Mouse (Mus musculus) ES-E14 (cell line): Measurements from ENCODE around the gene Ptbp1. TPM values are rescaled to one million over a fixed set of nuclear protein-coding genes. Genes with fewer than 3 reads are reported as not detected.
"Not testable (repeated sequence)": the region's sequence is repeated elsewhere in the genome, so short reads cannot be mapped to it uniquely, and the experiment has no call there.

ENCODE experiments used
- DNase-seq: peaks from one replicate; pipeline ENCODE4 v3.0.0-alpha.2; 2013; ENCODE audit warnings: low read depth, low spot score
- H3K27ac ChIP-seq: 2 replicates; pipeline ENCODE4 v1.5.1; 2012; ENCODE audit warnings: low read depth, mild to moderate bottlenecking, low read length, moderate library complexity, mixed read lengths; ENCODE audit not compliant: poor library complexity, insufficient read depth, severe bottlenecking
- H3K36me3 ChIP-seq: 2 replicates; pipeline ENCODE4 v1.6.1; 2012; ENCODE audit warnings: mild to moderate bottlenecking, low read length, moderate library complexity, mixed read lengths; ENCODE audit not compliant: control insufficient read depth, poor library complexity, insufficient read depth, severe bottlenecking
- H3K4me1 ChIP-seq, 2 experiments: fragments of 150-350 bp in 1 of 2; sonication (generic) in 1 of 2; 2 replicates each; pipeline ENCODE4 v1.6.1; 2012; ENCODE audit warnings: low read length in 2 of 2, mild to moderate bottlenecking in 1 of 2, mixed read lengths in 1 of 2; ENCODE audit not compliant: control insufficient read depth in 2 of 2, insufficient read depth in 2 of 2, poor library complexity in 1 of 2
- H3K4me3 ChIP-seq, 2 experiments: fragments of 150-350 bp in 1 of 2; sonication (generic) in 1 of 2; 2 replicates each; pipeline ENCODE4 v1.5.1; 2012; ENCODE audit warnings: low read length in 2 of 2, low read depth in 1 of 2, mild to moderate bottlenecking in 1 of 2, mixed read lengths in 1 of 2; ENCODE audit not compliant: insufficient read depth in 1 of 2, poor library complexity in 1 of 2, severe bottlenecking in 1 of 2
- H3K9ac ChIP-seq: 2 replicates; pipeline ENCODE4 v1.6.1; 2012; ENCODE audit warnings: low read depth, mild to moderate bottlenecking, low read length, mixed read lengths; ENCODE audit not compliant: poor library complexity, insufficient read depth, severe bottlenecking
- H3K9me3 ChIP-seq: fragments of 150-350 bp; sonication (generic); 2 replicates; pipeline ENCODE4 v1.6.1; 2012; ENCODE audit warnings: low read depth, mild to moderate bottlenecking, low read length; ENCODE audit not compliant: control insufficient read depth, insufficient read depth
- CHD2 ChIP-seq: IDR thresholded peaks from 2 replicates; pipeline ENCODE4 v1.6.1; 2014; ENCODE audit warnings: mild to moderate bottlenecking, low read depth, low read length, inconsistent platforms
- HCFC1 ChIP-seq: IDR thresholded peaks from 2 replicates; pipeline ENCODE4 v1.6.1; 2012; ENCODE audit warnings: low read length, inconsistent platforms, borderline replicate concordance; ENCODE audit not compliant: insufficient read depth
- MAFK ChIP-seq: IDR thresholded peaks from 2 replicates; pipeline ENCODE4 v1.6.1; 2014; ENCODE audit warnings: mild to moderate bottlenecking, low read depth, low read length, inconsistent platforms; ENCODE audit not compliant: insufficient read depth
- ZC3H11A ChIP-seq: IDR thresholded peaks from 2 replicates; pipeline ENCODE4 v1.6.1; 2012; ENCODE audit warnings: low read depth, mild to moderate bottlenecking, inconsistent platforms, low read length, borderline replicate concordance
- ZNF384 ChIP-seq: IDR thresholded peaks from 2 replicates; pipeline ENCODE4 v1.6.1; 2012; ENCODE audit warnings: low read depth, low read length, inconsistent platforms
- in situ Hi-C, 2 experiments: fragments of 600-800 bp; cut with MboI; formaldehyde crosslinking; loops; one replicate each; pipeline ENCODE4 v1.15.1; 2025; ENCODE audit warnings: low sequenced_read_pairs in 2 of 2, inconsistent platforms in 1 of 2; ENCODE audit not compliant: unreplicated experiment in 2 of 2
- total RNA-seq: library from RNA; depleted of rRNA; stranded (reverse); fragments of 300-350 nt; gene quantifications from 2 replicates; pipeline ENCODE4 v1.2.3, GENCODE M21; 2012

Gene Ptbp1
- total RNA-seq, 1 experiment: 403 TPM

DNA sequence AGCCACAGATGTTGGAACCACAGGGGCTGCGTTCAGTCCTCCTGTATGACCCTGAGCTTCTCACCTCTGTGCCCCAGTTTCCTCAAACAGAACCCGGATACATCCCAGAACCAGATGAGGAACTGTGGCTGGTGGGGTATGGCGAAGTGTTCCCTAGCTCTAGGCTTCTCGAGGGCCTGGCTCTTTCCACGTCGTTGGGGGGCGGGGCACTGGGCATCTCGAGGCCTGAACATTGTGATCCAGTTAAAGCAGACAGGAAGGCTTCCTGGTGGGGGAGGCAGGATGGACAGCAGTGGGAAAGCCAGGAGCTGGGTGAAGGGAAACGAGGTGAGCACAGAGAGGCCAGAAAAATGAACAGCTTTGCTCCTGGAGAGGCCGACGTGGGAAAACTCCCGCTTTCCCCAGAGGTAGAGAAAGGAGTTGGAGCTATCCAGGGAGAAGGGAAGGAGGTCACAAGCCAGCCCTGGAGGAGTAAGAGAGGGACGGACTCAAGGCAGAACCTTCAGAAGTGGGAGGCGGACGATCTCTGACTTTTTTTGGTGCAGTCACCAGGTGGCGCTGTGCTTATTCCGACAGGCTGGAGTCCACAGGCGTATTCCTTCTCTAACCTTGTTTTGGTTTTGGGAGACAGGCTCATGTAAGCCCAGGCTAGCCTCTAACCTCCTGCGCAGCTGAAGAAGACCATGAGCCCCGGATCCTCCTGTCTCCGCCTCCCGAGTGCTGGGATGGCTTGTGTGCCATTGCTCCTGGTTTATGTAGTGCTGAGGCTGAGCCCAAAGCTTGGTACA lies 29.3 kb downstream of the Ptbp1 start:
- no peaks in the 10 kb centered on the region for H3K36me3 ChIP-seq
- H3K4me3 ChIP-seq: no peak overlapping the region
- H3K27ac ChIP-seq: no peak overlapping the region
- no peaks in the 10 kb centered on the region for H3K9me3 ChIP-seq
- H3K9ac ChIP-seq: no peak overlapping the region
- in situ Hi-C loops: no loop called here
- H3K4me1 ChIP-seq: peaks cover 0 to 19% of the 10 kb centered on the region in 2 experiments; a peak in 1 of 4 replicates
- peak; percentile 89 for DNase-seq
- TF ChIP-seq ZC3H11A (0 out of 2 replicates have a peak, but pooled peaks have one; percentile 20), ZNF384 (no peak), CHD2 (no peak), MAFK (no peak), HCFC1 (0 out of 2 replicates have a peak, but pooled peaks have one; percentile 40)

DNA sequence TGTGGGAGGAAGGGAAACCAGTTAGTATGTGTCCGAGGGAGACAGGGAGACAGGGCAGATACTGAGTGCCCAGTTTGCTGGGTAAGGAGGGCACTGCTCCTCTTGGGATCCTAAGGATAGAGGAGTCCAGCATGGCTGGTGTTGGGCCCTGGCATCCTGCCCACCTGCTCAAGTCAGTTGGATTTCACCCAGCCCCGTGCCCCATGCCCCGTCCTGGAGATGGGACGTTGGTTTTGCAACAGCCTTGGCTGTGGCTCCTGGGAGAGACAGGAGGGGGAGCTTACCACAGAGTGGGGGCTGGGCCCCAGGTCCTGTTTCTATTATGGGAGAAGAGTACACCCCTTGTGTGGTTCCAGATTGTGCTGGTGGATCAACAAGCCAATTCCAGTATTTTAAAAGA lies 30.2 kb downstream of the Ptbp1 start:
- in situ Hi-C loops: no loop called here
- TF ChIP-seq ZC3H11A: no peak
- TF ChIP-seq MAFK: no peak
- no peak for TF ChIP-seq ZNF384
- no peak for TF ChIP-seq CHD2
- no peak for TF ChIP-seq HCFC1
- Histone ChIP-seq H3K4me3 (no peak overlapping the region), H3K9me3 (no peaks in the 10 kb centered on the region), H3K9ac (no peak overlapping the region), H3K4me1 (peaks cover 0 to 19% of the 10 kb centered on the region in 2 experiments; a peak in 1 of 4 replicates), H3K36me3 (no peaks in the 10 kb centered on the region), H3K27ac (no peak overlapping the region)
- no peak for DNase-seq

DNA sequence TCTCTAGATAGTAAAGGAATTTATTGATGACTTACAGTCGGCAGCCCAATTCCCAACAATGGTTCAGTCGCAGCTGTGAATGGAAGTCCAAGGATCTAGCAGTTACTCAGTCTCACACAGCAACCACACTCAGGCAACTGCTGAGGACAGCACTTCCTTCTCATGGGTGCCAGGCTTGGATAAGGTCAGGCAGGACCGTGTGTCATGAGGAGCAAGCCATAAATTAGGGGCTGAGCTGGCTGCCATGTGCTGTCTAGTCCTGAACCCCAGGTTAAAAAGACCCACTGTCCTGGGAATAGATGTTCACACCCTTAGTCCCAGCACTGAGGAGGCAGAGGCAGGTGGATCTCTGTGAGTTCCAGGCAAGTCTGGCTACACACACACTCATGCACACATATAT lies 30.7 kb downstream of the Ptbp1 start:
- H3K4me3 ChIP-seq, H3K9ac ChIP-seq, H3K36me3 ChIP-seq, in situ Hi-C loops, H3K9me3 ChIP-seq, DNase-seq, H3K27ac ChIP-seq: not testable (repeated sequence)
- peaks cover 0 to 19% of the 10 kb centered on the region in 2 experiments; a peak in 1 of 4 replicates for H3K4me1 ChIP-seq

DNA sequence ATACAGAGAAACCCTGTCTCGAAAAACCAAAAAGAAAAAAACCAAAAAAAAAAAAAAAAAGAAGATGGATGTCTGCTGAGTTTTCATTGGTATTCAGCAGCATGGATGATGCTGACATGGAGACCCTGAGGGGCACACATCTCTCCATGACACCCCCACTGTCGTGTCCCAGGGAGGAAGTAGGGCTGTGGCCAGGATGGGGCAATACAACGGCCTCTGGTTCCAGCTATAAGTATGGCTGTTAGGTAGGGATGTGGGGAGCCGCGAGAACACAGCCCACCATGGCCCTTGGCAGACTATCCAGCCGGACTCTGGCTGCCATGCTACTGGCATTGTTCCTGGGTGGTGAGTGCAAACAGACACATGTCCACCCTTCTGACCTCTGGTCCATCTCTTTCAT lies 31.8 kb downstream of the Ptbp1 start, which contains the start of gene Elane:
Gene Elane, plus strand, starts transcription at position 194 of the 400 bp plus-strand sequence.
- H3K27ac ChIP-seq: no peak within 1 kb of the TSS
- H3K36me3 ChIP-seq: no peaks in the 10 kb centered on the region
- DNase-seq: no peak
- TF ChIP-seq CHD2 (no peak), MAFK (no peak), ZC3H11A (no peak), ZNF384 (no peak), HCFC1 (no peak)
- in situ Hi-C loops: no loop called here
- H3K9ac ChIP-seq: no peak within 1 kb of the TSS
- H3K4me3 ChIP-seq: no peak within 1 kb of the TSS
- no peaks in the 10 kb centered on the region for H3K9me3 ChIP-seq
- peaks cover 0 to 9% of the 10 kb centered on the region in 2 experiments; a peak in 1 of 4 replicates for H3K4me1 ChIP-seq
